Mouse (Mus musculus) lung, postnatal 4 days (tissue): ENCODE data around the gene Clasp1.

ENCODE experiments used
- DNase-seq, 2 experiments: peaks; one replicate each; pipeline ENCODE4 v3.0.0; 2021

The Clasp1 gene

DNA sequence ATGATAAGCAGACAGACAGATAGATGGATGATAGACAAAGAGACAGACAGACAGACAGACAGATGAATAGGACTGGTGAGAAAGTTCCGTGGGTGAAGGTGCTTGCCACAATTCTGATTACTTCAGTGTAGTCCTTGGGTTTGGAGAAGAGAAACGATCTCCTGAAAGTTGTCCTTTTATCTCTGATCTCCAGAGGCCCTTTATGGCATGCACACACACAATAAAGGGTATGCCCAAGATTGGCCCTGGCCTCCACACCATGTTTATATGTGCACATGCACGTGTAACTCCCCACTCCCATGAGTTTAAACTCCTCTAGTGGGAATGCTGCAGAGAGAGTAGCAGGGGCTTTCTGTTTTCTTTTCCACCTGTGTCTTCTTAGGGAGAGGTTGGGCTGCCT is 14.6 kb downstream of the Clasp1 start:
- no peak for DNase-seq

DNA sequence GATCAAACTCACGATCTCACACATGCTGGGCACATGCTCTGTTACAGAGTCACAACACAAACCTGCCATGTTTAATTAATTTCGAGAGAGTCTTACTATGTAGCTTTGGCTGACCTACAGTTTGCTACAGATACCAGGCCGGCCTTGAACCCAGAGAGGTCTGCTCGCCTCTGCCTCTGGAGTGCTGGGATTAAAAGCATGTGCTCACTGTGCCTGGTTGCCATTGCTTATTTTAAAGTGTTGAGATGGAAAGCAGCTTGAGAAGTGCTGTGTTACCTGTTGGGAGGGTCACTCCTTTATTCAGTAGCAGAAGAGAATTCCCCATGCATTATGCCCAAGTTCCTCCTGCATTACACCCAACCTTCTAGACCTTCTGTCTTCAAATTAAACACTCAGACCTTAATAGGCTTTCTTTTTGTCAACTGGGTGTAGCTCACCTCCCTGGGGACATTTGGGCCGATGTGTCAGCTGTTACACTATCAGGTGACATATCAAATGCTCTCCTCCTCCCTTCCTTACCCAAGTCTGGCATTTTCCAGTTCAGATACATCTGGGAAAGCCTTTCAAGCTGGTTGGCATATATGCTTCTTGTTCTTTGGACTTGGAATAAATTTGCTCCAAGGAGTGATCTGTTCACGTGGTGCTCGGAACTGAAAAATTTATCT is 18.9 kb downstream of the Clasp1 start:
- DNase-seq, result no peak

DNA sequence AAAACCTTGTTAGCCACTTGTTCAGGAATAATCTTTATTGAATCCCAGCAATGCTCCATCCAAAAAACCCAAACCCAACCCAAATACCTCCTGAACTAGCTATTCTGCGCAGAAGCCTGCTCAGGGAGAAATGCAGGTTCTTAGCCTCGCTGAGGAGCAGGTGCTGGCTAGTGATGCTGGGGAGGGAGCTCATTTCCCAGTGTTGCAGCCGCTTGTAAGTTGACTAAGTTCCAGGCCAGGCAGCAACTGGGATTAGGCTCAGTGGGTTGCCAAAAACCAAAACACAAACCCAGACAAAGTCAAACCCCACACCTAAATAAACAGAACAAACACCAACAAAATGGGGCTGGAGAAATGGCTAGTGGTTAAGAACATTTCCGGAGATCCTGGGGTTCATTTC is 20.4 kb downstream of the Clasp1 start:
- peak in 1 of 2 experiments; percentile 8 for DNase-seq

DNA sequence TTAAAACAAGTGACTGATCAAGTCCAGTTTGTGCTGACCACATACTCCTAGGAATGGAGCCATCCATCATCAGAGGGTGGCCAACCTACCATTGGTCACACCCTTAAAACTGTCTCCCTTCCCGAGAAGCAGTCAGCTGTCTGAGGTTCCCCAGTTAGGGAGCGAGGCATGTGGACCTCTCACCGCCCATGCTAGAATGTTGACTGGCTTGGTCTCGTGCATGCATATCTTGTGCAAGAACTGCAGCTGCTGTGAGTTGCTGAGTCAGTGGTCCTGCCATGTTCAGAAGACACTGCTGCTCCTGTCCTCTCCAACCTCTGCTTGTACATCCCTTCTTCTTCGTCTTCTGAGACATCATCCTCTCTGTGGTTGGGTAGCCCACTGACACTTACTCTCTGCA is 22.0 kb downstream of the Clasp1 start:
- DNase-seq, result no peak

GRCm38 (mm10) chr1:118413169-118413568 is 24.3 kb downstream of the Clasp1 start:
- no peak for DNase-seq

- DNase-seq, result no peak
These were observed 28.3 kb downstream of the Clasp1 start for GRCm38 (mm10) chr1:118417047-118417730.

GRCm38 (mm10) chr1:118419399-118419798 is 30.5 kb downstream of the Clasp1 start:
- DNase-seq, result no peak

GRCm38 (mm10) chr1:118421149-118421548 is 32.3 kb downstream of the Clasp1 start:
- peak; percentile 25 to 36 for DNase-seq

DNA sequence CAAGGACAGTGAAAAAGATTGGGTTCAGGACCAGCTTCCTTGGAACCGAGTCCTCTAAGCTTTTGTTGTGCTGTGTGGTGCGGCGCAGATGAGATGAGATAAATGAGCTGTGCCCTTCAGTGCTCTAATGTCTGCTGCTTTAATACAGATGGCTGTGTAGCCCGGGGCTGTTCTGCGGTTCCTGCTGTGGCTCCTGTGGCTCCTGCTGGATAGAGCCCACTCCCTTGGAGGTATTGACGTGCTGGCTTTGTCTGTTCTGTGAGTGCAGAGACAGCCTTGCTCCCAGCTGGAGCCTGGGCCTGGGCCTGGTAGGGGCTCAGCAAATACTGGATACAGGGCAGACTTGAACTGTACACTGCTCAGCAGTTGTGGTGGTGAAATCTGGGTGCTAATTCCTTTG is 34.0 kb downstream of the Clasp1 start:
- DNase-seq, result no peak

- no peak for DNase-seq
These were observed 37.1 kb downstream of the Clasp1 start for GRCm38 (mm10) chr1:118425982-118426381.

GRCm38 (mm10) chr1:118428354-118429084 is 39.7 kb downstream of the Clasp1 start:
- DNase-seq, result no peak

DNA sequence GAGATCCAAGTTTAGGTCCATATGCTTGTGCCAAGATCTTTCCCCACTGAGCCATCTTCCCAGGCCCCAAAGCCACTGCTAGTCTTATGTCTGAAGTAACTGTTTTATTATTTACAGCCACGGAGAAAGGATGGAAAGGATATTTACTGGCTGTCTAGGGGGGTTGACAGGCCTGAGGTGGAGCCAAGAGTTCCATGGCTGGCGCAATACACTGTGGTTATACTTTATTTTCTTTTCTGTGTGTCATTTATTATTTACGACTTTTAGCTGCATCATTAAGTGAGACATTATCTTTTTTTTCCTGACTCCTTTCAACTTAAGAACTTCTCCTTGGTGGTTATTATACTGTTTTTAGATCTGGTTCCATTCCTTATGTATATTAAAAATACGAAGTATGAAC is 42.7 kb downstream of the Clasp1 start:
- DNase-seq, result no peak

GRCm38 (mm10) chr1:118435001-118435473 is 46.2 kb downstream of the Clasp1 start:
- no peak for DNase-seq

DNA sequence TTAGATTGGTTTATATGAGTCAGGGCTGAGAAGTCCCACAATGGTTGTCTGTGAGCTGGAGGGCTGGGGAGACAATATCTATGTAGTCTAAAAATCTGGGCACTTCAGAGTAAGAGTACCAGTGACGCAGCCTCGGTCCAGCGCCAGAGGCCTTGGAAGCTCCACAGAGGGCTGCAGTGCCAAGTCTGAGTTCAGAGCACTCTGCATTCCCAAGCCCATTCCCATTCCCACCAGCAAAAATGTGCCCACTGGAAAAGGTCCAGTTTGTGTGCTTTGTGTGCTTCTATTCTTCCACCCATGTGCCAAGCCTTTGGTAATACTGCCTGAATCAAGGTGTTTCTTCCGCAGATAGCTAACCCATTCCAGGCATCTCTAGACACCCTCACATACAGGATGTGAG is 49.0 kb downstream of the Clasp1 start:
- DNase-seq, result no peak

DNA sequence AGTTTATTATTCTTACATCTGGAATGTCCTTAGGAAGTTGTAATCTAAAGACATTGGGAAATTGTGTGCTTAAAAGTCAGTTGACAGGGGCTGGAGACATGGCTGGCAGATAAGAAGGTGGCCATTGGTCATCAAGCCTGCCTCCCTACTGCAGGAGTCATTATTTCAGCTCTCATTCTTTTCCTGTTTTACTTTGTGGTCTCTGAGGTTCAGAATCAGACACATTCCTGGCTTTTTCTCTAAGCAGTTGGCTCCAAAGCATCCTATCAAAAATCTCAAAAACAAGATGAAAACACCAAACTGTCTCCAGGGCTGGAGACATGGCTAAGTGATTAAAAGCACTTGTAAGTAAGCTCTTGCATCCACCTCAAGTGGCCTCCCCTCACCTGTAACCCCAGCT is 49.5 kb downstream of the Clasp1 start:
- no peak for DNase-seq

DNA sequence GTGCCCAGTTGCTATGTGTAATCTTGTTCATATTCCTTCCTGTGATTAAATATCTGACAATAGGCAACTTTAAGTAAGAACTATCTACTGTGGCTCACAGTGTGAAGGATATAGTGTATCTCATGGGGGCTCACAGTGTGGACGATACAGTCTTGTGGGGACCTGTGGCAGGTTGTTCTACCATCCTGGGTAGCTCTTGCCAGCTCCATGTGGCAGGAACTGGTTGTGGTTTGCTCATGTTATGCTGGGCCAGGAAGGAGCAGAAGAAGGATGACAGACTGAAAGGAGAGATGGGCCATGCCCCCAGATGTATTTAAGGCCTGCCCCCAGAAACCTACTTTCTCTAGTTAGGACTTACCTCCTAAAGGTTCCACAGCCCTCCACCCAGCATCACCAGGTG is 51.7 kb downstream of the Clasp1 start:
- DNase-seq, result no peak

DNA sequence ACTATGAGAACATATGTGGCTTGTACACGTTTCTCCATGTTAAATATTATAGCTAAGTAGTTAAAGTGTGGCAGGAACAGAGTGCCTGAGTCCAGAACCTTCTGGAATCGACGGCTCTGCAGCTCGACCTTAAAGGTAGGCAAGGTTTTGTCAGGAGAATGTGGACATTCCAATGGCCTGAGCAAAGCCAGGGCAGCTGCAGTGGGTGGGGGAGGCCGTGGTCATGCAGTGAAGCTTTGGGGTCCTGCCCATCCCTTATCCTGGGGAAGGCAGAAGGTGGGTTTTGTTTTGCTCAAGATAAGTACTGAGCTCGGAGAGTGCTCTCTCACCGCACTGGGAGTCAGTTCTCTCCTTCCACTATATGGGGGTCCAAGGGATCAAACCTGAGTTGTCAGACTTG is 55.6 kb downstream of the Clasp1 start:
- no peak for DNase-seq

GRCm38 (mm10) chr1:118444988-118445387 is 56.1 kb downstream of the Clasp1 start:
- no peak for DNase-seq

- no peak for DNase-seq
These were observed 56.6 kb downstream of the Clasp1 start for GRCm38 (mm10) chr1:118445441-118445840.

DNA sequence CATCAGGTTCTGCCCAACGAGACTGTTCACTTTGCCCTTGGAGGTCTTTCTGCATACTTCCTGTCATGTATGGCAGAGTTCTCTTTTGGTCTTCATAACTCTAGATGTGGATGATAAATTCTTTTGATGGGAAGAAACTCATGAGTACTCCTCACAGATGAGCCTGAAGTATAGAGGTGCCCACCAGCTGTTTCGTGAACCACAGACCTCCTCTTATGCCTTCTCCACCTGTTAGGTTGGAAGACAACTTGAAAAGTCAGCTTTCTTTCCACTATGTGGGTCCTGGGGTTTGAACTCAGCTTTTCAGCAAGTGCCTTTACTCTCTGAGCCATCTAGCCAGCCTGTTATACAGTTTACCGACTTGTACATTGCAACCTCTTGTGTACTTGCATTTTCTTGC is 57.1 kb downstream of the Clasp1 start:
- no peak for DNase-seq

DNA sequence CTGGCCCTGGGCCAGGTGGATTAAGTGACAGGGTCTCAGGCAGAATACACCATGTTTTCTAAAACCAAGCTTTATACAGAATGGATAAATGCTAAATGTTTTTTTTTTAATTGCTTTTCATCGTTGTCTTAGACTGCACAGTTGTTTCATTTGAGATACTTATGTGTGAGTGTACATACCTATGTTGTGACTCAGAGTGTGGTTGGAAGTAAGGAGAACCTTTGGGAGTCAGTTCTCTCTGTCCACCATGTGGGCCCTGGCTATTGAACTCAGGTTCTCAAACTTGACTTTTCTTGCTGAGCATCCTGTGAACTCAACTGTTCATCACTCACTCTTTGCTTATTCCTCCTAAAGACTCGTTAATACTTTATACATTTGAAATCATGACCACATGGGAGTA is 58.3 kb downstream of the Clasp1 start:
- no peak for DNase-seq

GRCm38 (mm10) chr1:118448214-118448613 is 59.4 kb downstream of the Clasp1 start:
- no peak for DNase-seq

DNA sequence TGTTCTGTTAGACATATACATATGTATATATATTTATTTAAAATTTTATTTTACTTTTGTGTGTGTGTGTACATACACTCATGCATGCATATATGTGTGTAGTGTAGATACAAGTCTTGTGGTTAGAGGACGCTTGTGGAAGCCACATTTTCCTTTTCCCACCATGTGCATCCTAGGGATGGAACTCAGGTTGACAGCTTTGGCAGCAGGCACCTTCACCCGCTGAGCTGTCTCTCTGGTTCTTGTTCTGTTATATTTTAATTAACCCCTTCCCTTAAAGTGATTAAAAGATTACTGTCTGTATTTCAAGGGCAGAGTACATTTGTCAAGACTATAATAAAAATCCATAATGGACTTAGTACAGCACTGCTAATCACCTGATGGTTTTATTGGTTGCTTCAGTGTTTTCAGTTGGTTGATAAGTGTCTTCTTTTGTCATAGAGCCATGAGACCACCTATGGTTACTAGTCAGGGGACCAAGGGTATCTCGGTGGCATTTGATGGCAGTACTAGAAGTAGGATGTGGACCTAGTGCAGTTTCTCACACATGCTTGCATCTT is 62.1 kb downstream of the Clasp1 start:
- no peak for DNase-seq

- DNase-seq, result no peak
These were observed 64.7 kb downstream of the Clasp1 start for GRCm38 (mm10) chr1:118453577-118453976.
